Mouse (Mus musculus) liver, postnatal 0 days (tissue): ENCODE data around the gene Cand2.

Experiments used
- CTCF ChIP-seq: sonication (generic); IDR thresholded peaks from 2 replicates; pipeline ENCODE4 v1.5.1; 2016; ENCODE audit warnings: antibody characterized with exemption, low read depth
- EP300 ChIP-seq: IDR thresholded peaks from 2 replicates; pipeline ENCODE4 v1.6.1; 2016; ENCODE audit warnings: antibody characterized with exemption, low read depth, mild to moderate bottlenecking

DNA sequence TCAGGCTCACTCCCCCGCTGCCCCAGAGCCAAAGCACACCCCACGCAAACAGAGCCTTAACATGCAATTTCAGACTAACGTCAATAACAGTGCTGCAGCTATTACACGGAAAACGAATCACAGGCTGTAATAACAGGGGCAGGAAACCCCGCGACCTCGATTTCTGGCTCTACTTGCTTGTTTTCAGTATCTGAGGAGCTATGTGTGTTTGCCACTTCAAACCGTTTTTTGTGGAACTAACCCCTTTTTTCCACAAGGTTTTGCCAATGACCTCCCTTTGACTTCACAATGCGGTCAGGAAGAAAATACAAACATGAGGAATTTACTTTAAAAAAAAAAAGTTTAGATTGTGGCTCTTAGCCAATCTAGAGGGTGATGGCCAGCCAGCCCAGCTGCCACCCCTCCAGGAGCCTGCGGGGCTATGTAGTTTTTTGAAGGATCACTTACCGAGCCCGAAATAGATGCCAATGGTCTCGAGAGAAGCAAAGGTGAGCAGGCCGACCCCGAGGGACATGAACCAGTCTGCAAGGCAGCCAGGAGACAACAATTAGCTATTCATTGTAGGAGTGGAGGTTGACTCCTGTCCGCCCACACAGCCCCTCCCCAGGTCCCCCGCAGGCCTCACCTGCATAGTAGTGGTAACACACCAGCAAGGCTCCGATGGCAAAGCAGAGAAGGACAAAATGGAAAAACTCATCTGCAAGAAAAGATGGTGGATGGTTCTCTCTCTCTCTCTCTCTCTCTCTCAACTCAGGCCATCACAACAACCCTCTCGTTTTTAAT, 43.6 kb upstream of the Cand2 start:
- TF ChIP-seq CTCF (no peak), EP300 (no peak)
